Mouse (Mus musculus): Measurements from ENCODE around the gene Surf6. TPM values are rescaled to one million over a fixed set of nuclear protein-coding genes. Genes with fewer than 3 reads are reported as not detected.
"Not testable (repeated sequence)": the region's sequence is repeated elsewhere in the genome, so short reads cannot be mapped to it uniquely, and the experiment has no call there.

Gene Surf6
- polyA plus RNA-seq, 1 experiment from 2014 or later, result 9.6 TPM

- Histone ChIP-seq H3K9me3 (ENCODE audit: control insufficient read depth, low read length) (no peaks in the 10 kb centered on the region), H3K9ac (ENCODE audit: low read length) (no peak overlapping the region), H3K4me1 (ENCODE audit: control insufficient read depth in 2 of 2, insufficient read depth in 2 of 2, low read length in 2 of 2) (peaks cover 6 to 35% of the 10 kb centered on the region in 2 experiments), H3K4me3 (ENCODE audit: control insufficient read depth in 1 of 2, insufficient read depth in 1 of 2, low read depth in 1 of 2, low read length in 2 of 2) (no peak overlapping the region), H3K4me2 (ENCODE audit: low read length) (no peak overlapping the region), H3K27ac (replicated peaks in 1 of 2; ENCODE audit: control insufficient read depth in 1 of 2, insufficient read depth in 1 of 2, low read depth in 2 of 2, low read length in 2 of 2) (no peak overlapping the region), H3K27me3 (ENCODE audit: control insufficient read depth, insufficient read depth, low read length) (no peaks in the 10 kb centered on the region), H3K36me3 (ENCODE audit: control insufficient read depth, insufficient read depth, low read length) (peaks cover 43% of the 10 kb centered on the region)
- ATAC-seq (ENCODE audit: insufficient number of reproducible peaks, insufficient read depth, low FRiP score, low read depth), result no peak
- 75% methylated on average over 2 of the region's 2 CpGs for WGBS
These were observed 3.3 kb upstream of the Surf6 start for GRCm38 (mm10) chr2:26905936-26906335.

DNA sequence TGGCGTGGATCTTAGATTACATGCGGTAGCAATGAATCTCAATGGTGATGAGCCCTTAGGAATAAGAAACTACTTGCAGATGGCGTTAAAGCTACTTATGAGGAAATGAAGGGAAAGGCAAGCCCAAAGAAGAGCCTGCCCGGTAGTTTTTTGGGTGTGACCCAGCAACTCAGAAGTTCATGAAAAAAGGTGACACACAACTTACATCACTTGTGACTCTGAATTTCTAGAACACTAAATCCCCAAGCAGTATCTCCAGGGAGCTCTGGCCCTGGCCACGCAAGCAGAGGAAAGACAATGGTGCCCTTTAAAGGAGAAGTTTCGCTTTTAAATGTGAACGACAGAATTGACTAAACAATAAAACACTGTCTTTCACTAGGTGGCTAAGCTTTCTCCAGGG, 632 bp upstream of the Surf6 start:
- peaks cover 58% of the 10 kb centered on the region for H3K36me3 ChIP-seq (ENCODE audit: control insufficient read depth, insufficient read depth, low read length)
- peak overlapping the region; percentile 86 for H3K4me2 ChIP-seq (ENCODE audit: low read length)
- H3K9ac ChIP-seq (ENCODE audit: low read length), result peak overlapping the region; percentile 90
- H3K27me3 ChIP-seq (ENCODE audit: control insufficient read depth, insufficient read depth, low read length), result no peaks in the 10 kb centered on the region
- H3K4me1 ChIP-seq (ENCODE audit: control insufficient read depth in 2 of 2, insufficient read depth in 2 of 2, low read length in 2 of 2), result peaks cover 6 to 19% of the 10 kb centered on the region in 2 experiments
- H3K27ac ChIP-seq (replicated peaks in 1 of 2; ENCODE audit: control insufficient read depth in 1 of 2, insufficient read depth in 1 of 2, low read depth in 2 of 2, low read length in 2 of 2), result peak overlapping the region; percentile 77 to 88
- H3K4me3 ChIP-seq (ENCODE audit: control insufficient read depth in 1 of 2, insufficient read depth in 1 of 2, low read depth in 1 of 2, low read length in 2 of 2), result peak overlapping the region; percentile 67 to 90
- no peaks in the 10 kb centered on the region for H3K9me3 ChIP-seq (ENCODE audit: control insufficient read depth, low read length)
- WGBS, result 12% methylated on average over 7 of the region's 7 CpGs
- no peak for ATAC-seq (ENCODE audit: insufficient number of reproducible peaks, insufficient read depth, low FRiP score, low read depth)

DNA sequence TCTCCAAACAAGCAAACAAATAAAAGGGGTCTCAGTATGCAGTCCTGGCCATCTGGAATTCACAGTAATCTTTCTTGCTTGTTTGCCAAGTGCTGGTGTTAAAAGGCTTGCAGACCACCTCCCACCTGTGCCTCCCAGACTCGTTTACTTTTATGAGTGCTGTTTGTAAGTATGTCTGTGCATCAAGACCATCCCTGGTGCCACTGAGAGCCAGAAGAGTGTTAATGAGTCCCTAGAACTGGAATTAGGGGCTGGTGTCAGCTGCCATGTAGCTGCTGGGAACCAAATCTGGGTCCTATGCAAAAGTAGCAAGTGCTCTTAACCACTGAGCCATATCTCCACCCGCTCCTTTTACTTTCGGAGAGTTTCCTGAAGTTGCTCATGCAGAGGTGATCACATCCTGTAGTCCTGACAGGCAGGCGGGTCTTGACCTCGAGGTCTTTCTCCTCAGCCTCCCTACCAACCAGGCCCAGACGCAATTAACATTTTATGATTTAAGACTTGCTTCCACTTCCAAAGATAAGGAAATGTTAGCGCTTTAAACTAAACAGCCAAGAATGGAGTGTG, 762 bp downstream of the Surf6 start:
- WGBS, result 8% methylated on average over 7 of the region's 7 CpGs
- peak overlapping the region in 1 of 2 experiments; percentile 88; a peak in 2 of 4 replicates for H3K27ac ChIP-seq (replicated peaks in 1 of 2; ENCODE audit: control insufficient read depth in 1 of 2, insufficient read depth in 1 of 2, low read depth in 2 of 2, low read length in 2 of 2)
- H3K36me3 ChIP-seq (ENCODE audit: control insufficient read depth, insufficient read depth, low read length), result peaks cover 58% of the 10 kb centered on the region

GRCm38 (mm10) chr2:26900731-26901130, 1.9 kb downstream of the Surf6 start:
- WGBS, result 67% methylated on average over 1 of the region's 1 CpGs
- ATAC-seq (ENCODE audit: insufficient number of reproducible peaks, insufficient read depth, low FRiP score, low read depth), result no peak

More for the DNA sequence above, 762 bp downstream of the Surf6 start:
- Histone ChIP-seq H3K4me1 (ENCODE audit: control insufficient read depth in 2 of 2, insufficient read depth in 2 of 2, low read length in 2 of 2) (peaks cover 6 to 19% of the 10 kb centered on the region in 2 experiments), H3K4me2 (ENCODE audit: low read length) (peak overlapping the region; percentile 86), H3K9me3 (ENCODE audit: control insufficient read depth, low read length) (no peaks in the 10 kb centered on the region), H3K27me3 (ENCODE audit: control insufficient read depth, insufficient read depth, low read length) (no peaks in the 10 kb centered on the region), H3K4me3 (ENCODE audit: control insufficient read depth in 1 of 2, insufficient read depth in 1 of 2, low read depth in 1 of 2, low read length in 2 of 2) (peak overlapping the region; percentile 67 to 90), H3K9ac (ENCODE audit: low read length) (peak overlapping the region; percentile 90)
- no peak for ATAC-seq (ENCODE audit: insufficient number of reproducible peaks, insufficient read depth, low FRiP score, low read depth)

DNA sequence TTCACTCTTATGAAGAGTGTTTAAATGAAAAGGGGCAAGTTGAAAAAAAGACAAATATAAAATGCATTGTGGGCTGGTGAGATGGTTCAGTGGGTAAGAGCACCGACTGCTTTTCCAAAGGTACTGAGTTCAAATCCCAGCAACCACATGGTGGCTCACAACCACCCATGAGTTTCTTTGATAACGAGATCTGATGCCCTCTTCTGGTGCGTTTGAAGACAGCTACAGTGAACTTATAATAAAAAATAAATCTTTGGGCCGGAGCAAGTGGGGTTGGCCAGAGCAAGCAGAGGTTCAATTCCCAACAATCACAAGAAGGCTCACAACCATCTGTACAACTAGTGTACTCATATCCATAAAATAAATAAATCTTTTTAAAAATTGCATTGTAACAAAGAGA, 6.8 kb downstream of the Surf6 start:
- no peak for ATAC-seq (ENCODE audit: insufficient number of reproducible peaks, insufficient read depth, low FRiP score, low read depth)
- H3K9ac ChIP-seq (ENCODE audit: low read length), result no peak overlapping the region
- H3K36me3 ChIP-seq (ENCODE audit: control insufficient read depth, insufficient read depth, low read length), result peaks cover 85% of the 10 kb centered on the region
- no peaks in the 10 kb centered on the region for H3K4me1 ChIP-seq (ENCODE audit: control insufficient read depth in 2 of 2, insufficient read depth in 2 of 2, low read length in 2 of 2)
- H3K27me3 ChIP-seq (ENCODE audit: control insufficient read depth, insufficient read depth, low read length), result no peaks in the 10 kb centered on the region
- H3K4me2 ChIP-seq (ENCODE audit: low read length), result no peak overlapping the region
- WGBS, result 88% methylated on average over 4 of the region's 4 CpGs
- no peak overlapping the region for H3K4me3 ChIP-seq (ENCODE audit: control insufficient read depth in 1 of 2, insufficient read depth in 1 of 2, low read depth in 1 of 2, low read length in 2 of 2)
- H3K27ac ChIP-seq (replicated peaks in 1 of 2; ENCODE audit: control insufficient read depth in 1 of 2, insufficient read depth in 1 of 2, low read depth in 2 of 2, low read length in 2 of 2), result no peak overlapping the region
- no peaks in the 10 kb centered on the region for H3K9me3 ChIP-seq (ENCODE audit: control insufficient read depth, low read length)

More at GRCm38 (mm10) chr2:26900731-26901130, 1.9 kb downstream of the Surf6 start:
- H3K4me3 ChIP-seq (ENCODE audit: control insufficient read depth in 1 of 2, insufficient read depth in 1 of 2, low read depth in 1 of 2, low read length in 2 of 2), result no peak overlapping the region
- H3K36me3 ChIP-seq (ENCODE audit: control insufficient read depth, insufficient read depth, low read length), result peaks cover 58% of the 10 kb centered on the region
- no peak overlapping the region for H3K9ac ChIP-seq (ENCODE audit: low read length)
- H3K27me3 ChIP-seq (ENCODE audit: control insufficient read depth, insufficient read depth, low read length), result no peaks in the 10 kb centered on the region
- no peaks in the 10 kb centered on the region for H3K9me3 ChIP-seq (ENCODE audit: control insufficient read depth, low read length)
- no peak overlapping the region for H3K4me2 ChIP-seq (ENCODE audit: low read length)
- peaks cover 6 to 19% of the 10 kb centered on the region in 2 experiments for H3K4me1 ChIP-seq (ENCODE audit: control insufficient read depth in 2 of 2, insufficient read depth in 2 of 2, low read length in 2 of 2)
- H3K27ac ChIP-seq (replicated peaks in 1 of 2; ENCODE audit: control insufficient read depth in 1 of 2, insufficient read depth in 1 of 2, low read depth in 2 of 2, low read length in 2 of 2), result no peak overlapping the region

GRCm38 (mm10) chr2:26886170-26886569, 16.5 kb downstream of the Surf6 start:
- H3K36me3 ChIP-seq (ENCODE audit: control insufficient read depth, insufficient read depth, low read length), result peaks cover 33% of the 10 kb centered on the region
- not testable (repeated sequence) for H3K4me2 ChIP-seq (ENCODE audit: low read length); H3K9ac ChIP-seq (ENCODE audit: low read length); H3K4me3 ChIP-seq (ENCODE audit: control insufficient read depth in 1 of 2, insufficient read depth in 1 of 2, low read depth in 1 of 2, low read length in 2 of 2); ATAC-seq (ENCODE audit: insufficient number of reproducible peaks, insufficient read depth, low FRiP score, low read depth); H3K27me3 ChIP-seq (ENCODE audit: control insufficient read depth, insufficient read depth, low read length); H3K9me3 ChIP-seq (ENCODE audit: control insufficient read depth, low read length); H3K27ac ChIP-seq (replicated peaks in 1 of 2; ENCODE audit: control insufficient read depth in 1 of 2, insufficient read depth in 1 of 2, low read depth in 2 of 2, low read length in 2 of 2); H3K4me1 ChIP-seq (ENCODE audit: control insufficient read depth in 2 of 2, insufficient read depth in 2 of 2, low read length in 2 of 2)
- 88% methylated on average over 4 of the region's 4 CpGs for WGBS

DNA sequence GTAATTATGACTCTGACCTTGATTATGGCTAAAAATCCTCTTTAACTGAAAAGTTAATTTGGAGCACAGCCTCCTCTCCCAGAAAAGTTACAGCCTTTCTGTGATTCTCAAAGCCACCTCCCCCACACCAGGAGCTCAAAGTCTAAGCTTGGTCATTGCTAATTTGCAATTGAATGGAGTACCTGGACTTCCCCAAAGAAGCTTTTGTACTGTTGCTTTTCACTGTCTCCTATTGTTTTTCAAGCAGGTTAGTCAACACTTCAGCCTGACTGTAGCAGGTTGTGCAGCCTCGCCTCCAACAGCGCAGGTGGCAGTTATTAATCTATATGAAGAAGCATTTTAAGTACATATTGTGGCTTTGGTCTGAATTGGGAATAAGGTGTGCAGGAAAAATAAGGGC, 17.1 kb downstream of the Surf6 start:
- not testable (repeated sequence) for H3K9me3 ChIP-seq (ENCODE audit: control insufficient read depth, low read length); H3K27ac ChIP-seq (replicated peaks in 1 of 2; ENCODE audit: control insufficient read depth in 1 of 2, insufficient read depth in 1 of 2, low read depth in 2 of 2, low read length in 2 of 2); H3K4me1 ChIP-seq (ENCODE audit: control insufficient read depth in 2 of 2, insufficient read depth in 2 of 2, low read length in 2 of 2); H3K4me3 ChIP-seq (ENCODE audit: control insufficient read depth in 1 of 2, insufficient read depth in 1 of 2, low read depth in 1 of 2, low read length in 2 of 2); ATAC-seq (ENCODE audit: insufficient number of reproducible peaks, insufficient read depth, low FRiP score, low read depth); H3K4me2 ChIP-seq (ENCODE audit: low read length); H3K27me3 ChIP-seq (ENCODE audit: control insufficient read depth, insufficient read depth, low read length); H3K9ac ChIP-seq (ENCODE audit: low read length)
- peaks cover 27% of the 10 kb centered on the region for H3K36me3 ChIP-seq (ENCODE audit: control insufficient read depth, insufficient read depth, low read length)
- WGBS, result 85% methylated on average over 2 of the region's 2 CpGs

GRCm38 (mm10) chr2:26878571-26878970, 24.1 kb downstream of the Surf6 start:
- Histone ChIP-seq H3K4me1 (ENCODE audit: control insufficient read depth in 2 of 2, insufficient read depth in 2 of 2, low read length in 2 of 2) (no peaks in the 10 kb centered on the region), H3K36me3 (ENCODE audit: control insufficient read depth, insufficient read depth, low read length) (no peaks in the 10 kb centered on the region), H3K27ac (replicated peaks in 1 of 2; ENCODE audit: control insufficient read depth in 1 of 2, insufficient read depth in 1 of 2, low read depth in 2 of 2, low read length in 2 of 2) (no peak overlapping the region), H3K9ac (ENCODE audit: low read length) (no peak overlapping the region), H3K27me3 (ENCODE audit: control insufficient read depth, insufficient read depth, low read length) (no peaks in the 10 kb centered on the region), H3K9me3 (ENCODE audit: control insufficient read depth, low read length) (peaks cover 7% of the 10 kb centered on the region; the same call in 1 of the 2 replicates), H3K4me2 (ENCODE audit: low read length) (no peak overlapping the region), H3K4me3 (ENCODE audit: control insufficient read depth in 1 of 2, insufficient read depth in 1 of 2, low read depth in 1 of 2, low read length in 2 of 2) (no peak overlapping the region)
- ATAC-seq (ENCODE audit: insufficient number of reproducible peaks, insufficient read depth, low FRiP score, low read depth), result no peak

Data from heart, embryonic 14.5 days (tissue).